Mouse (Mus musculus) telencephalon, adult 2 months (tissue): Measurements from ENCODE around the gene Rusc2.
A peak's percentile ranks its signal among the peaks of the same experiment; 100 is the strongest.

ENCODE experiments used
- DNase-seq: peaks from one replicate; pipeline ENCODE4 v3.0.0-alpha.2; 2011; ENCODE audit warnings: low read depth, low spot score

Gene Rusc2

DNA sequence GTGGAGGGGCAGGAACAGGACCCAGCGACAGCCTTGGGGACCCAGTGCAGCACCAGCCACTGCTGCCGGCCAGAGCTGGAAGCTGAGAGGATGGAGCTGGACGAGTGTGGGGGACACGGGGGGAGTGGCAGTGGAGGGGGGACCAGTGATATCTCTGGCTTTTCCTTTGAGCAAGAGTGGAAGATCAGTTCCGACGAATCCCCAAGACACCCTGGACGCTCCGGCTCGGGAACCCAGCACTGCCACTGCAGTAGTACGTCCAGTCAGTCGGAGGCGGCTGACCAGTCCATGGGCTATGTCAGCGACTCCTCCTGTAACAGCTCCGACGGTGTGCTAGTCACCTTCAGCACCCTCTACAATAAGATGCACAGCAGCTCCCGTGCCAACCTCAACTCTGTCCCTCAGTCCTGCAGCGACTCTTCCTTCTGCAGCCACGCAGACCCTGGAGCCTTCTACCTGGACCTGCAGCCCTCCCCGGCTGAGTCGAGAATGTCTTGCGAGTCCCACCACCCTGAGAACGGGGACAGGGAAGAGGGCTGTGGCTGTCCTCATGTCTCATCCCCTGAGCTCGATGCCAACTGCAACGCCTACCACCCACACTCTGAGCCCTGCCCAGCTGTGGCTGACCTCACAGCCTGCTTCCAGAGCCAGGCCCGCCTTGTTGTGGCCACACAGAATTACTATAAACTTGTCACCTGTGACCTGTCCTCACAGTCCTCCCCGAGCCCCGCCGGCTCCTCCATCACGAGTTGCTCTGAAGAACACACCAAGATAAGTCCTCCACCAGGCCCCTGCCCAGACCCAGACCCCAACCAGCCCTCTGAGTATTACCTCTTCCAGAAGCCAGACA lies 33.7 kb downstream of the Rusc2 start:
- DNase-seq = no peak

GRCm38 (mm10) chr4:43416071-43416490 lies 34.3 kb downstream of the Rusc2 start:
- no peak for DNase-seq

DNA sequence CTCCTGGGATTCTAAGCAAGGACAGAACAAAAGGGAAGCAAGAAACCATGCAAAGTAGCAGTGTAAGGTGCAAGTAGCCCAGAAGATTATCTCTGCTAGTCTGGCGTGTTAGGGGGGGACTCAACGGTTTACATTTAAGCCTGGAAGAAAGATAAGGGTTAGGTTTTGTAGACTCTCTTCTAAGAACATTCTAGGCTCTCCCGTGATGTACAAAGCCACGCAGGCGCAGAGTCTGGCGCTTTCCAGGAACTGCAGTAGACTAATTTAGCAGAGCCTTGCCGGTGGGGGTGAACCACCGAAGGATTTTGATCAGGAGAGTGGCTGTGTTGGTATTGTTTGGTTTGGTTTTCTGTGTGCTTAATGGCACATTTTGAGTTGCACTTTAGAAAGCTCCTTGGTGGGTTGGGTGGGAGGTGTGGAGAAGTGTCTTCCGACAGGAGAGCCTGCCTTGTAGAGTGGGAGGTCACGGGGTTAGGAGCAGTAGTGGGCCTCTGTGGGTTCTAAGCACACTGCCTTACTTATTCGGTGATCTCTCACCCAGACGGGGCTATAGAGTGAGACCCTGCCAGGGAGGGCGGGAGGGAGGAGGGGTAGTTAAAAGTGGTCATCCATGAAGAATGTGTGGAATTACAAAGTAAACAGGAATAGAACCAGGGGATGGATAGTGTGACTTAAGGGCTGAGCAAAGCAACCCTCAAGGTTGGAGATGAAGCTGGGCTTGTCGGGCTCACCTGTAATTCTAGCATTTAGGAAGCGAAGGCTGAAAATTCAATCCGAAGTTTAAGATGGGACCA lies 35.7 kb downstream of the Rusc2 start:
- no peak for DNase-seq

GRCm38 (mm10) chr4:43418450-43418849 lies 36.7 kb downstream of the Rusc2 start:
- no peak for DNase-seq

DNA sequence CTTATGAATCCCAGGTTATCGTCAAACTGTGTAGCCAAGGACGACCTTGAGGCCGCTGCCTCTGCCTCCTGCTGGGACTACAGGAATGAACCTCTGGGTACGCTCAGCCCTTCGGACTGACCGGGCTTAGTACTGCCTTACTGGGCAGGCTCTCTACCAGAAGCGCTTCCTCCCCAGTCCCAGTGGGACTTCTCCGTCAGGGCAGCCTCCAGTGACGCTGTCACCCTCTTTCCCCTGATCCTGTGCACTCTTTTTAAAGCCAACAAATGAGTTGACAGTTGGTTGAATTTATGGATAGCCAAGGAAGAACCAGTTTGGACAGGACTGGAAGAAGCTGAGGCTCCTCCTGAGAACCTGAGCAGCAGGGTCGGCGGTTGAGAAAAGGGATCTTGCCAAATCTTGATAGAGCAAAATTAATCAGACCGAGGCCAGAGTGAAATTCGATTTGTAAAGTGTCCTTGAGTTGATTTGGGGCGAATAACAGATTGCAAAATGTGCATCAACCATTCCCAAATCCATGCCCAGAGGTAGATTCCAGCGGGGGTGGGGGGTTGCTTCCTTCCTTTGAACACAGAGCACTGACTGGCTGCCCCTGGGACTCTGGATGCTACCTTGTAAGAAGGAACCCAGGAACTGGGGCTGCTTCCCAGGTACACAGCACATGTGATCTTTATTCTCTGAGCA lies 37.3 kb downstream of the Rusc2 start:
- no peak for DNase-seq

DNA sequence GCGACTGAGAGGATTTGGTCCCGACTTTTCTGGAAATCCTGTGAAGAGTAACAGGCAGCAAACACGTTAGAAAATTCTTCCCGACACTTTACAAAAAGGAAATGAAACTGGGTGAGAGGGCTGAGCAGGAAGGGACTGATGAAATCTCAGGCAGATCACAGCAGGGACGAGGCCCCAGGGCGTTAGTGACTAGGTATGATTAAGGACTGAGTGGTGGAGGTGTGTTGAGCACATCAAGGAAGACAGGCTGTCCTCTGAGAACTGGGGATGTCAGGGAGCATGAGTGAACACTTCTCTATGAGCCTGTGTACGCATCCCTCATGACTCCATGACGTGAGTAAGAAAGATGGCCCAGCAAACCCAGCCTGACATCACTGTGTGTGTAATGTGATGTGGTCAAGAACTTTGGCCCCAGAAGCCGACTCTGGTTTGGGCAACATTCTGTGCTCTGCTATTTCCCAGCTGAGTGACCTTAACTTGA lies 38.1 kb downstream of the Rusc2 start:
- no peak for DNase-seq

GRCm38 (mm10) chr4:43420305-43420704 lies 38.5 kb downstream of the Rusc2 start:
- DNase-seq = no peak

- DNase-seq = no peak
Observed at GRCm38 (mm10) chr4:43421632-43422240, 40.0 kb downstream of the Rusc2 start.

DNA sequence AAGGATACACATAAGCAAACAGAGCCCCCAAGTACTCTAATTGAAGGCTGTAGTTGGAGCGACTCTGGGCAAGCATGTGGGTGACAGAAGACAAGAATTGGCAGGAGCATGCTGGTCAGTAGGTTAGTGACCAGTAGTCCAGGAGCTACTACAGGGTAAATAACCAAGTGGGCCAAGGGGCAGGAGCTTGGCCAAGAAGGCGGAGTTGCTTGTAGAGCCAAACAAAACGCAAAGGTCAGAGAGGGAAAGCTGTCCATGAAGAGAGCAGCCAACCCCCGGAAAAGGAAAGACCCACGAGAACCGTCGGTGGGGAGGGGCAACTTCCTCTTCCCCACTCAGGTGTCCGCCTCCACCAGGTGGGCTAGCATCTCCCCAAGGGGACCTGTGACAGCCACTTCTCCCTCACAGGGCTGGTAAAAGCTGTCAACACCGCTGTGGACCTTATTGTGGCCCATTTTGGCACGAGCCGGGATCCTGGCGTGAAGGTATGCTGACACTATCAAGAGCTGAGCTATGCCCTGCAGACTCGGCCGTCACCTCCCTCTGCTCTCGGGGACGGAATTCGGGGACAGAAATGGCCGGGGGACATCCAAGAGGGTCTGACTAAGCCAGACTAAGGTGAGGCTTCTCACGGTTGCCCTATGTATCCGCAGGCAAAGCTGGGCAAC lies 41.6 kb downstream of the Rusc2 start:
- DNase-seq = no peak

DNA sequence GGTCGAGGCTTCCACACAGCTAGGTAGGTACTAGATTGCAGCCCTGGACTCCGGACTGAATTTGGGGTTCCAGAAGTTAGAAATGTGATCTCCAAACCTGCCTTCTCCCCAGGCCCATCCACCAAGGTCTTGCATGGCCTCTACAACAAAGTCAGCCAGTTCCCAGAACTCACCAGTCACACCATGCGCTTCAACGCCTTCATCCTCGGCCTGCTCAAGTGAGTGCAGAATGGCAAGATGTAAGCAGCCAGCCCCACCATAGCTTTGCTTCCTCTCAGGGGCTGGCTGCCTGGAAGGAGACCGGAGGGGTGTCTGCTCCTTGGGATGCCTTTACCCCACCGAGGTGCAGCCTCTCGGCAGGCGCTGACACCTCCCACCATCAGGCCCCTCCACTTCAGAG lies 42.3 kb downstream of the Rusc2 start:
- no peak for DNase-seq

DNA sequence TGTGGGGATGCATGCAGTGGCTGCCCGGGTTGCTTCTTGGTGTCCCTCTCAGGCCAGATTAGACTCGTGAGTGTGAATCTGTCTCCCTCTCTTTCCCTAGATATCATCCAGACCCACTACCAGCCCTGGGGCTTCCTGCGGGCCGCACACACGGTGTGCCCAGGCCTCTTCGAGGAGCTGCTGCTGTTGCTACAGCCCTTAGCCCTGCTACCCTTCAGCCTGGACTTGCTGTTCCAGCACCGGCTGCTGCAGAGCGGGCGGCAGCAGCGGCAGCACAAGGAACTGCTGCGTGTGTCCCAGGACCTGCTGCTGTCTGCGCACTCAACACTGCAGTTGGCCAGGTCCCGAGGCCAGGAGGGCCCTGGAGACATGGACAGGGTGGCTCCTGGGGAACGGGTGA lies 43.4 kb downstream of the Rusc2 start:
- no peak for DNase-seq

- no peak for DNase-seq
Observed at GRCm38 (mm10) chr4:43425648-43426380, 44.0 kb downstream of the Rusc2 start.

DNA sequence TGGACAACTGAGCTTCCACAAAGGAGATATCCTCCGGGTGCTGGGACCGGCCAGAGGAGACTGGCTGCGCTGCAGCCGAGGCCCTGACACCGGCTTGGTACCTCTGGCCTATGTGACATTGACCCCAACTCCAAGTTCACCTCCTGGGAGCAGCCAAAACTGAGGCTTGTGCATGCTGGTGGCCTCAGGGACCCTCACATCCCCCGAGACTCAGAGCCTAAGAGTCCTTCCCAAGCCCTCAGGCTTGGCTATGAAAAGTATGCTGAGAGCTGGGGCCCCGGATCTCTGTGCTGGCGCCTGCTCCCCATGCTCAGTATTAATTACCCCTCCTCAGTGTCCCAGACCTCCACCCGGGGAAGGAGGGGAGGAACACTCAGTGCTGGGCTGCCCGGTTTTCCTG lies 44.7 kb downstream of the Rusc2 start:
- DNase-seq = no peak

DNA sequence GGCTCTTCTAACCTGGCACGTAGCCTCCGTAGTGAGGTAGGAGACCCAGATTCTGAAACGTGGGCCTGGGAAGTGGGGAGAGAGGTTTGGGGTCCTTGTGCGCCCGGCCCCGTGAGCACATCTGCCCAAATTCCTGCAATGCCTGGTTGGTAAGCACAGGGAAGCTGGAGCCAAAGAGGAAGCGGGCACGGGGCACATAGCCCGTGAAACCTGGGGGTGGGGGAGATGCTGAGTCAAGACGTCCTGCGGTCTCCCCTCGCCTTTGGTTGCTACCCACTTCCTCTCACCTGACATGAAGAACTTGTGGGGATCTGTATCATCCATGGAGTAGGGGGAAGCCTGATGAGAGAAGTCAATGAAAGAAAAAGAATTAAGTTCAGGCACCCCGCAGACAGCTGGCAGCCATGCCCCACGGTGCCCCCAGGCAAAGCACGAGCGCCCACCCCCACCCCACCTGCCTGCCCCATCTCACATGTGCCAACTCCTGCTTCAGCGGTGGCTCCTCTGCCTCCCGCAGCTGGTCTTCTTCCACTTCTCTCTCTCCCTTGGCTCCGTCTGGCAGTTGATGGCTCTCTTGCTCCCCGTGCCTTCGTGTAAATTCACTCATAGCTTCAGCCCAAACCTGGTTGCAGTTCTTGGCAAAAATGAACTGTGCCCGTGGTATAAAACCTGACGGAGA lies 45.9 kb downstream of the Rusc2 start:
- DNase-seq = no peak

DNA sequence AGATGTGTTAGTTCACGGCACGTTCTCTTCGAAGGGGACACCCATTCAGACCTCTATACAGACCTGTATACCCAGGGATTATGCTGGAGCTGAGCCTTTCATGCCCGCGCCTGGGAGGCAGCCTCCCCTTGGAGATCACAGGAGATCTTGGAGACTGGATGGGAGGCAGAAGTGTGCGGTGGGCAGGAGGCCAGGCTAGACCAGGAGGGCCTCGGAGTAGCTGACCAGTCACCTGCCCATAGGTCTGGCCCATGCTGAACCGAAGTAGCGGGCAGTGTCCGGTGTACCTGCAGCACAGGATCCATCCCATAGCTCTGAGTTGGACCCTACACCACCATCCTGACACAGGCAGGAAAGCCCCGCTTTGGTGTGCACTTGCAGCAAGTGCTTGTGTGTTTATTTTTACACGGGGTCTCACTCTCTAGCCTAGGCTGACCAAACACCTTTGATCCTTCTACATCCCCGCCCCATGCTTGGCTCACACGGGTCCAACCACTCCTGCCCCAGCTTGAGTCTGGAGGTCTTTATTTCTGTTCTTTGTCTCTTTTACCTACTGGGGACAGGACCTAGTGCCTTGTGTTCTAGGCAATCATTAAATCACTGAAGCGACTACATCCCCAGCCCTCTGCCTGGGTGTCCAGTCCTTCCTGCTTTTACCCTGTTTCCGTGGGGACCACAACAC lies 46.5 kb downstream of the Rusc2 start:
- DNase-seq = no peak

DNA sequence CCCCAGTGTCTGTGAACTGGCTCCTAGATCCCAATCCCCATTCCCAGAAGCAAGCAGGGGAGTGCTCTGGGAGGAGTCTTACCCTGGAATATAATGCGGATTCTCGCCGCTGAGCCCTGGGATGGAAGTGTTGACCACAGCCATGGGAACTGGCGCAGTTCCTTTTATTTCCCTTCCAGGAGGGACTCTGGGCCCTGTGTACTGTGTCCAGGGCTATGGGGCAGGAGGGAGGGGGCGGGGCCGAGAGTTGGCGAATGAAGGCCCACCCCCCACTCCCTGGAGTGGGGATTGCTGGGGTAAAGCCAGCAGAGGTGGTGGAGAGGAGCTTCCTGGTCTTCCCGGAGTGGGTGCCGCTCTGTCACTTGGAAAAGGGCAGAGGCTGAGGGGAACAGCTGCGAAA lies 47.2 kb downstream of the Rusc2 start, which contains the start of gene Fam166b:
Gene Fam166b (minus strand): TSS at position 189 of the 400 bp plus-strand sequence.
- DNase-seq = no peak

DNA sequence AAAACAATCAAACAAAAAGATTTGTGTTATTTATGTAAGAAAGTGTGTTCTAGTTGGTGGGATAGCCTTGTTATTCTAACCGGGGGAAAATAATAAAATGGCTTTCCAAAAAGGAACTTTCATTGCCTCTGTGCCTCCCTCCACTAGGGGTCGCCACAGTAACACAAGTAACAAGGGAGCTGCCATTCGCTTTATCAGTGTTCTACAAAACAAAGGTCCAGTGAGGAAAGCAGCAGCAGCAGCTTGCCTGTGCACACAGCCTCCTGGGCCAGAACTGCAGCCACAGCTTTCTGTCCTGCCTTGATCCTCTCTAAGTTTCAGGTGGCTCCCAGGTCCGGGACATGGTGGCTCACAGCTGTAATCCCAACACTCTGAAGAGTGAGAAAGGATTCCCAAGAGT lies 49.9 kb downstream of the Rusc2 start:
- peak; percentile 71 for DNase-seq

GRCm38 (mm10) chr4:43432832-43433231 lies 51.1 kb downstream of the Rusc2 start:
- DNase-seq = no peak

- no peak for DNase-seq
Observed at GRCm38 (mm10) chr4:43441639-43442038, 59.9 kb downstream of the Rusc2 start, which contains the start of gene Tesk1. TSS of gene Tesk1 (plus strand) at chr4:43441939.
